Mouse (Mus musculus): ENCODE data around the gene Bcl9. TPM values are rescaled to one million over a fixed set of nuclear protein-coding genes. Genes with fewer than 3 reads are reported as not detected.

Bcl9 gene
- polyA plus RNA-seq, 1 experiment = 11.5 TPM

GRCm38 (mm10) chr3:97327356-97327755 lies 29.6 kb upstream of the Bcl9 start:
- TF ChIP-seq CTCF (IDR thresholded peaks at IDR 0.05; ENCODE audit: control insufficient read depth, insufficient read depth, low read length) (no peak), POLR2A (IDR thresholded peaks at IDR 0.05; ENCODE audit: borderline replicate concordance, control insufficient read depth, low read depth, low read length) (no peak)
- Histone ChIP-seq H3K27ac (ENCODE audit: control insufficient read depth, insufficient read depth, low read depth, low read length, poor library complexity) (no peak overlapping the region), H3K4me1 (ENCODE audit: control insufficient read depth, insufficient read depth, low read length) (no peaks in the 10 kb centered on the region), H3K4me3 (replicated peaks; ENCODE audit: control insufficient read depth, low read depth, low read length) (no peak overlapping the region)
- WGBS = 79% methylated on average over 1 of the region's 1 CpGs

- TF ChIP-seq CTCF (IDR thresholded peaks at IDR 0.05; ENCODE audit: control insufficient read depth, insufficient read depth, low read length) (no peak), POLR2A (IDR thresholded peaks at IDR 0.05; ENCODE audit: borderline replicate concordance, control insufficient read depth, low read depth, low read length) (no peak)
- no peaks in the 10 kb centered on the region for H3K4me1 ChIP-seq (ENCODE audit: control insufficient read depth, insufficient read depth, low read length)
- no peak overlapping the region for H3K4me3 ChIP-seq (replicated peaks; ENCODE audit: control insufficient read depth, low read depth, low read length)
- H3K27ac ChIP-seq (ENCODE audit: control insufficient read depth, insufficient read depth, low read depth, low read length, poor library complexity) = no peak overlapping the region
- WGBS = 83% methylated on average over 15 of the region's 15 CpGs
These were observed 28.1 kb upstream of the Bcl9 start for GRCm38 (mm10) chr3:97325621-97326345.

- no peak for TF ChIP-seq CTCF (IDR thresholded peaks at IDR 0.05; ENCODE audit: control insufficient read depth, insufficient read depth, low read length)
- no peak for TF ChIP-seq POLR2A (IDR thresholded peaks at IDR 0.05; ENCODE audit: borderline replicate concordance, control insufficient read depth, low read depth, low read length)
- no peak overlapping the region for H3K4me3 ChIP-seq (replicated peaks; ENCODE audit: control insufficient read depth, low read depth, low read length)
- no peak overlapping the region for H3K27ac ChIP-seq (ENCODE audit: control insufficient read depth, insufficient read depth, low read depth, low read length, poor library complexity)
- no peaks in the 10 kb centered on the region for H3K4me1 ChIP-seq (ENCODE audit: control insufficient read depth, insufficient read depth, low read length)
- WGBS = 76% methylated on average over 17 of the region's 17 CpGs
These were observed 26.3 kb upstream of the Bcl9 start for GRCm38 (mm10) chr3:97324046-97324445.

GRCm38 (mm10) chr3:97317302-97317701 lies 19.6 kb upstream of the Bcl9 start:
- no peak overlapping the region for H3K4me3 ChIP-seq (replicated peaks; ENCODE audit: control insufficient read depth, low read depth, low read length)
- no peak overlapping the region for H3K27ac ChIP-seq (ENCODE audit: control insufficient read depth, insufficient read depth, low read depth, low read length, poor library complexity)
- H3K4me1 ChIP-seq (ENCODE audit: control insufficient read depth, insufficient read depth, low read length) = no peaks in the 10 kb centered on the region
- TF ChIP-seq CTCF (IDR thresholded peaks at IDR 0.05; ENCODE audit: control insufficient read depth, insufficient read depth, low read length) (no peak), POLR2A (IDR thresholded peaks at IDR 0.05; ENCODE audit: borderline replicate concordance, control insufficient read depth, low read depth, low read length) (no peak)
- 51% methylated on average over 3 of the region's 3 CpGs for WGBS

GRCm38 (mm10) chr3:97313431-97313830 lies 15.7 kb upstream of the Bcl9 start:
- H3K27ac ChIP-seq (ENCODE audit: control insufficient read depth, insufficient read depth, low read depth, low read length, poor library complexity) = no peak overlapping the region
- H3K4me3 ChIP-seq (replicated peaks; ENCODE audit: control insufficient read depth, low read depth, low read length) = no peak overlapping the region
- TF ChIP-seq POLR2A (IDR thresholded peaks at IDR 0.05; ENCODE audit: borderline replicate concordance, control insufficient read depth, low read depth, low read length) = no peak
- no peak for TF ChIP-seq CTCF (IDR thresholded peaks at IDR 0.05; ENCODE audit: control insufficient read depth, insufficient read depth, low read length)
- no peaks in the 10 kb centered on the region for H3K4me1 ChIP-seq (ENCODE audit: control insufficient read depth, insufficient read depth, low read length)
- WGBS = 81% methylated on average over 2 of the region's 2 CpGs

- H3K4me1 ChIP-seq (ENCODE audit: control insufficient read depth, insufficient read depth, low read length) = no peaks in the 10 kb centered on the region
- no peak overlapping the region for H3K4me3 ChIP-seq (replicated peaks; ENCODE audit: control insufficient read depth, low read depth, low read length)
- no peak overlapping the region for H3K27ac ChIP-seq (ENCODE audit: control insufficient read depth, insufficient read depth, low read depth, low read length, poor library complexity)
- no peak for TF ChIP-seq CTCF (IDR thresholded peaks at IDR 0.05; ENCODE audit: control insufficient read depth, insufficient read depth, low read length)
- TF ChIP-seq POLR2A (IDR thresholded peaks at IDR 0.05; ENCODE audit: borderline replicate concordance, control insufficient read depth, low read depth, low read length) = no peak
- 68% methylated on average over 21 of the region's 21 CpGs for WGBS
These were observed 14.3 kb upstream of the Bcl9 start for GRCm38 (mm10) chr3:97311998-97312397.

GRCm38 (mm10) chr3:97309748-97310536 lies 12.2 kb upstream of the Bcl9 start:
- WGBS = 15% methylated on average over 16 of the region's 16 CpGs
- H3K27ac ChIP-seq (ENCODE audit: control insufficient read depth, insufficient read depth, low read depth, low read length, poor library complexity) = no peak overlapping the region
- no peaks in the 10 kb centered on the region for H3K4me1 ChIP-seq (ENCODE audit: control insufficient read depth, insufficient read depth, low read length)
- TF ChIP-seq CTCF (IDR thresholded peaks at IDR 0.05; ENCODE audit: control insufficient read depth, insufficient read depth, low read length) (no peak), POLR2A (IDR thresholded peaks at IDR 0.05; ENCODE audit: borderline replicate concordance, control insufficient read depth, low read depth, low read length) (no peak)
- no peak overlapping the region for H3K4me3 ChIP-seq (replicated peaks; ENCODE audit: control insufficient read depth, low read depth, low read length)

- Histone ChIP-seq H3K4me1 (ENCODE audit: control insufficient read depth, insufficient read depth, low read length) (no peaks in the 10 kb centered on the region), H3K27ac (ENCODE audit: control insufficient read depth, insufficient read depth, low read depth, low read length, poor library complexity) (no peak overlapping the region), H3K4me3 (replicated peaks; ENCODE audit: control insufficient read depth, low read depth, low read length) (no peak overlapping the region)
- WGBS = 81% methylated on average over 2 of the region's 2 CpGs
- TF ChIP-seq CTCF (IDR thresholded peaks at IDR 0.05; ENCODE audit: control insufficient read depth, insufficient read depth, low read length) = no peak
- no peak for TF ChIP-seq POLR2A (IDR thresholded peaks at IDR 0.05; ENCODE audit: borderline replicate concordance, control insufficient read depth, low read depth, low read length)
These were observed 10.7 kb upstream of the Bcl9 start for GRCm38 (mm10) chr3:97308440-97308839.

Measured in bone marrow, adult 2 months (tissue).